Mouse (Mus musculus) E14TG2a.4 (cell line): ENCODE measurements around the gene St8sia1.

Experiments used
- CTCF ChIP-seq: conservative IDR thresholded peaks from 2 replicates; pipeline ENCODE4 v1.5.1; 2014; ENCODE audit warnings: low read length
- NANOG ChIP-seq: IDR thresholded peaks from 2 replicates; pipeline ENCODE4 v1.6.1; 2014; ENCODE audit warnings: borderline replicate concordance, low read length, mixed read lengths
- POU5F1 ChIP-seq: IDR thresholded peaks from 2 replicates; pipeline ENCODE4 v1.6.1; 2014; ENCODE audit warnings: low read length, borderline replicate concordance

DNA sequence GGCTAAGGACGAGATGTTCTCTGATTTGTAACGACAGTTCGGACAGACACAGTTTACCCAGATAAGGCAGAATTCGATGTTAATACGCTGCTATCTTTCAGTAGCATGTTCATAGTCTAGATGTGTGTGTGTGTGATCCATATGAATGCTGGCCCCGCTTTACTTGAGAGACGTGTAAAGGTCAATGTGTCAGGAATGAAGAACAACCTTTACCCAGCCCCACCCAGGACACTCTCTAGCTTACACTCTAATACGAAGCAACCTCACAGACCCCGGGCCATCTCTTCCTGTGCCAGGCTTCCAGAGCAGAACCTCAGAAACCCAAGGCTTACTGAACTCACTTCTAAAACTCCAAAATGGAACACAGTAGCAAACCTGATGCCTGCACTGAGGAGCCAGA, 165.4 kb downstream of the St8sia1 start:
- TF ChIP-seq CTCF (no peak), POU5F1 (no peak), NANOG (no peak)
